Comparison of ENCODE assay signal across 11 mouse cellular contexts in the genomic region with DNA sequence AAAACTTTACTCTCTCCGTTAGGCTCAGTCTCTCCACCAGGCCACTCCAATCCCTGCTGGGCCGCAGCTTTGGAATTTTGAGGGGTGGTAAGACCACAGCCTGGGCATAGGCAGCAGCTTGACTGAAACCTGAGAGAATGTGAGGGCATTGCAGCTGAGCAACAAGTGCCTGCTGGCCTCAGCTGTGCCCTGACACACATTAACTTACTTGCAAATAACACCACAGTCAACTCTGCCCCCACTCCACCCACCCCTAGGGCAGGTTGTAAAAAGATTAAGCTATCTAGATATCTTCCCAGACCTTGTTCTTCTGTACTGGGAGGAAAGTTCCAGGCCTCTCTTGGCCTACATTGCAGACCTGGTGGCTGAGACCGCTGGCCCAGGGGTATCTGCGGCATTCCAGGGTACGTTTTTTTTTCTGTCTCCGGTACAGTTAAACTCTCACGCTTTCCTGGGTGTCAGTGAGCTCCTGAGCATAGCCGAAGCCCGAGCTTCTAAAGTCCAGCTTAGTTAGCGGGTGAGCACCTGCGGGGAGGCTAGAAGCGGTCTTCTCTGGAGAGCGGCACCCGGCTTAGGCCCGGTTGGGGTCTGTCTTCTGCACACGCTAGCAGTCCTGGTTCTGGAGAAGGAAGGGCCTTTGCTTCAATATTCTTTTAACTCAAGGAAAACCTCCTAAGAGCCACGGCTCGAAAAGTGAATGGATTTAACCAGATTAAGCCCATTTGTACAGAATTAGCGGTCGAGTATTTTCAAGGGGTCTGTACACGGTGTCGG. TPM values are rescaled to one million over a fixed set of nuclear protein-coding genes. Genes with fewer than 3 reads are reported as not detected.
DNase-seq lines count a peak whose midpoint lies in the region; ATAC-seq and TF ChIP-seq lines count a peak whose summit lies in the region.
"Had no signal": no experiment of that assay in that cellular context is flagged by ENCODE, and none has a peak within 500 bp of the region (broad histone marks: within the 10 kb centered on the region; RNA-seq: fewer than 3 reads in every experiment).

No protein-coding gene starts in this region.

- no peak for ATAC-seq in hindbrain, embryonic 12.5 days (ENCODE audit: low FRiP score)
- no peak for ATAC-seq in megakaryocyte, adult 5-6 weeks (ENCODE audit: poor library complexity, severe bottlenecking)

- H3K4me3 ChIP-seq in layer of hippocampus, adult 2 months, result peak overlapping the region; percentile 53
- H3K4me3 ChIP-seq in hindbrain, embryonic 12.5 days, result peak overlapping the region; percentile 51
- H3K4me3 ChIP-seq in limb, embryonic 10.5 days, result no peak overlapping the region

- DNase-seq in layer of hippocampus, adult 2 months (ENCODE audit: low spot score in 2 of 2), result no peak
- no peak for DNase-seq in layer of hippocampus, postnatal 25 days (ENCODE audit: extremely low spot score in 1 of 2, low spot score in 1 of 2)
- DNase-seq in limb, embryonic 10.5 days (ENCODE audit: low spot score), result peak; percentile 66
- DNase-seq in retina, postnatal 1 day, result peak; percentile 24
- no peak for DNase-seq in cerebellum, adult 11-12 months
- no peak for DNase-seq in cerebellum, adult 8-10 months

- H3K9me3 ChIP-seq in hindbrain, embryonic 12.5 days (replicated peaks), result no peaks in the 10 kb centered on the region
- H3K9me3 ChIP-seq in limb, embryonic 10.5 days (replicated peaks), result no peaks in the 10 kb centered on the region

- peaks cover 62% of the 10 kb centered on the region for H3K4me1 ChIP-seq in hindbrain, embryonic 12.5 days
- H3K4me1 ChIP-seq in limb, embryonic 10.5 days, result peaks cover 50% of the 10 kb centered on the region

- TF ChIP-seq CTCF in layer of hippocampus, adult 2 months (conservative IDR thresholded peaks at IDR 0.05), result no peak

- H3K4me2 ChIP-seq in hindbrain, embryonic 12.5 days (replicated peaks), result peak overlapping the region; percentile 76

- peak overlapping the region; percentile 68 for H3K9ac ChIP-seq in hindbrain, embryonic 12.5 days
- H3K9ac ChIP-seq: liver, embryonic 14.5 days had no signal

- peaks cover 61% of the 10 kb centered on the region for H3K27me3 ChIP-seq in hindbrain, embryonic 12.5 days
- peaks cover 99% of the 10 kb centered on the region for H3K27me3 ChIP-seq in limb, embryonic 10.5 days (ENCODE audit: low read depth, poor library complexity, severe bottlenecking)

- H3K27ac ChIP-seq in layer of hippocampus, adult 2 months, result peak overlapping the region; percentile 84; the same call in 1 of the 2 replicates
- H3K27ac ChIP-seq in hindbrain, embryonic 12.5 days, result peak overlapping the region; percentile 85; the same call in 1 of the 2 replicates
- no peak overlapping the region for H3K27ac ChIP-seq in limb, embryonic 10.5 days
- H3K27ac ChIP-seq: liver, embryonic 14.5 days had no signal

- 2% methylated on average over 22 of the region's 22 CpGs for WGBS in hindbrain, embryonic 12.5 days
- WGBS in limb, embryonic 10.5 days, result 4% methylated on average over 22 of the region's 22 CpGs

- H3K36me3 ChIP-seq in hindbrain, embryonic 12.5 days, result no peaks in the 10 kb centered on the region
- H3K36me3 ChIP-seq in limb, embryonic 10.5 days, result no peaks in the 10 kb centered on the region

RNA-seq across cellular contexts. Expression of gene Rfx4, which starts 1.8 kb away (rescaled TPM):
- total RNA-seq in layer of hippocampus, adult 2 months (2021), result 10 to 100 TPM; 10.7 to 12.1 TPM
- 10 to 100 TPM in 1 of 2 experiments, 1 to 10 TPM in 1; 9.3 to 12.6 TPM for total RNA-seq in layer of hippocampus, postnatal 25 days (2021)
- 40.9 and 49.2 TPM in 2 replicates for polyA plus RNA-seq in hindbrain, embryonic 12.5 days (2016; fragmentation: Nextera tagmentation; extraction: Ambion mirVana)
- polyA plus RNA-seq in limb, embryonic 10.5 days (2016; fragmentation: Nextera tagmentation; extraction: Ambion mirVana), result 0.06 TPM in 1 of 2 replicates, not detected in the other
- 0.11 TPM in 1 of 2 replicates, not detected in the other for total RNA-seq in megakaryocyte, adult 5-6 weeks (2015)
- total RNA-seq in megakaryocyte, adult 5-6 weeks (2017), result 0.24 TPM in 1 of 2 replicates, not detected in the other
- total RNA-seq: neutrophil, adult 5-6 weeks had no signal
- polyA plus RNA-seq: C2C12; liver, embryonic 14.5 days had no signal

Comparison
In these comparisons a context has a peak if more than half of its experiments do, and no peak if none do; other contexts are left out.
1. DNase-seq: peak in limb, embryonic 10.5 days (single experiment) and retina, postnatal 1 day (single experiment); none in layer of hippocampus, adult 2 months (0 of 2), layer of hippocampus, postnatal 25 days (0 of 2), cerebellum, adult 11-12 months (single experiment) and cerebellum, adult 8-10 months (single experiment).
2. RNA of gene Rfx4, which starts 1.8 kb away (total RNA-seq): 9.3 to 12.6 TPM in layer of hippocampus, postnatal 25 days and 10.7 to 12.1 TPM in layer of hippocampus, adult 2 months; 0.11 to 0.24 TPM in megakaryocyte, adult 5-6 weeks; every median in the first group is over 4 times any median in the second.